Mouse (Mus musculus) right cerebral cortex, adult 2 months (tissue): ENCODE results near the gene Slc44a4.
"Not testable (repeated sequence)": the region's sequence is repeated elsewhere in the genome, so short reads cannot be mapped to it uniquely, and the experiment has no call there.

Source experiments
- DNase-seq, 2 experiments: peaks; one replicate each; pipeline ENCODE4 v3.0.0; 2021 to 2022; ENCODE audit warnings: low spot score in 2 of 2

Slc44a4 gene

DNA sequence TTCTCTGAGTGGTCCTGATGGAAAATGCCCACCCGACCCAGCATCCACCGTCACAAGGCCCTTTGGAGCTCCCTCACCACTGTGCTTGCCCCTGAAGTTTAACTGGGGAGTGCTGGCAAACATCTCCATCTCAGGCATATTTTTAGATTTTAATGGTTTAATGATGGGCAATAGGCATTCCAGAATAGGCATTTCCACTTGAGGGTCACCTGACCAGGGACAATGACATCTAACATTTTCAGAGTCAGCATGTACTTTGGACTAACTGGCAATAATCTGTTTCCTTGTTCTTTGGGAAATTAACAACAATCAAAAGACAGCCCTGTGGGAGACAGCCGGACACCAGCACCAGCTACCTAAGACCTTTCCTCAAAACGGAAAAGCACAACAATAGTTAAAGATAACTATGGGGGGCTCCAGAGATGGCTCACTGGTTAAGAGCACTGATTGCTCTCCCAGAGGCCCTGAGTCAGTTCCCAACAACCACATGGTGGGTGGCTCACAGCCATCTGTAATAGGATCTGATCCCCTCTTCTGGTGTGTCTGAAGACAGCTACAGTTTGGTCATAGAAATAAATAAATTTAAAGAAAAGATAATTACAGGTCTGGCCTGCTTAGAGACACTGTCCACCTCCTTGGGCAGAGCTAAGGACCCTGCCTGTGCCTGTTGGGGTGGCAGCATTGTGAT is 29.0 kb downstream of the Slc44a4 start:
- DNase-seq, result no peak

DNA sequence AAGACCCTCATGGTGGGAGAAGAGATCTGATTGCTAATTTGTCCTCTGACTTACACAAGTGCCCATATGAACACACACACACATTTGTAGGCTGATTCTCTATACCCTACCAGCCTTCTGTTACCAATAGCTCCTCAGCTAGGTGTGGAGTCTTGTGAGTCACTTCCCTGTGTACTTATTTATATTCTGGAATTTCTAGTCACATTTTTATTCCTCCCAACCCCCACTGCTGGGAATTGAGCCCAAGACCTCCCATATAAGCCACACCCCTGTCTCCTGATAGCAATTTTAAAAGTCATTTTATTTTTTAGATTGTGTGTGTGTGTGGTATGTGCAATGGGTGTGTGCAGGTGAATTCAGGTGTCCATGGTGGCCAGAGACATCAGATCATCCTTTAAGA is 30.1 kb downstream of the Slc44a4 start:
- DNase-seq, result no peak

DNA sequence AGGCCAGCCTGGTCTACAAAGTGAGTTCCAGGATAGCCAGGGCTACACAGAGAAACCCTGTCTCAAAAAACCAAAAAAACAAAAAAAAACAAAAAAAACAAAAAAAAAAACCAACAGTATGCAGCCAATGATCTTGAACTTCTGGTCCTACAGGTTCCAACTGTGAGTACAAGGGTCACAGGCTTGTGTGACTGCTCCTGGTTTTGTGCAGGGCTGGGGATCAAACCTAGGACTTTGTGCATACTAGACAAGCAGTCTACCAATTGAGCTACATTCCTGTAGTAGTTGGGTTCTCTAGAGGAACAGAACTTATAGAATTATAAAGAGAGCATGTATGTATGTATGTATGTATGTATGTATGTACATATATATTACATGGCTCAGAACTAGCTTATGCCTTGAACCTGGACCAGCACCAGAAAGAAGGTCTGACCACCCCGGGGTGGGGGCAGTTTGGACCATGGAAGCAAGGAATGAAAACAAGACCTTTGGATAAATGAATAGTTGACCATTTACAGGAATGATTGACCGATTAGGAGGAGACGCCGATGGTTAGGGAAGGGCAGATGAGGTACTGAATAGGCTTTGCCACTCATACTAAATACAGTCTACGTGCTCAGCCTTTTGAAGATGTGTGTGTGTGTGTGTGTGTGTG is 32.3 kb downstream of the Slc44a4 start:
- no peak for DNase-seq

DNA sequence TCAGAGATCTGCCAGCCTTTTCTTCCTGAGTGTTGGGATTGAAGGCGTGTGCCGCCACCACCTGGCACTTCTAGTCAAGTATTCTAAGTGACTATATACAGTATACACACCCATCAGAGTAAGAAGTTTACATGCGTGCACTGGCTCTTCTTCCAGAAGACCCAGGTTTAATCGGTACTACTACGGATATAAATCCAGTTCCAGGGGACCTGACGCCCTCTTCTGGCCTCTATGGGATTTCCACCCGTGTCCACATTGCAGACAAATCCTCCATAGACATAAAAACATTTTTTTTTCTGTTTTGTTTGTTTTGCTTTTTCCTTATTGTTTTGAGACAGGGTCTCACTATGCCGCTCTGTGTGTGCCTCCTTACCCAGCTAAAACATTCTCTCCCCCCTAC is 33.3 kb downstream of the Slc44a4 start:
- no peak for DNase-seq

DNA sequence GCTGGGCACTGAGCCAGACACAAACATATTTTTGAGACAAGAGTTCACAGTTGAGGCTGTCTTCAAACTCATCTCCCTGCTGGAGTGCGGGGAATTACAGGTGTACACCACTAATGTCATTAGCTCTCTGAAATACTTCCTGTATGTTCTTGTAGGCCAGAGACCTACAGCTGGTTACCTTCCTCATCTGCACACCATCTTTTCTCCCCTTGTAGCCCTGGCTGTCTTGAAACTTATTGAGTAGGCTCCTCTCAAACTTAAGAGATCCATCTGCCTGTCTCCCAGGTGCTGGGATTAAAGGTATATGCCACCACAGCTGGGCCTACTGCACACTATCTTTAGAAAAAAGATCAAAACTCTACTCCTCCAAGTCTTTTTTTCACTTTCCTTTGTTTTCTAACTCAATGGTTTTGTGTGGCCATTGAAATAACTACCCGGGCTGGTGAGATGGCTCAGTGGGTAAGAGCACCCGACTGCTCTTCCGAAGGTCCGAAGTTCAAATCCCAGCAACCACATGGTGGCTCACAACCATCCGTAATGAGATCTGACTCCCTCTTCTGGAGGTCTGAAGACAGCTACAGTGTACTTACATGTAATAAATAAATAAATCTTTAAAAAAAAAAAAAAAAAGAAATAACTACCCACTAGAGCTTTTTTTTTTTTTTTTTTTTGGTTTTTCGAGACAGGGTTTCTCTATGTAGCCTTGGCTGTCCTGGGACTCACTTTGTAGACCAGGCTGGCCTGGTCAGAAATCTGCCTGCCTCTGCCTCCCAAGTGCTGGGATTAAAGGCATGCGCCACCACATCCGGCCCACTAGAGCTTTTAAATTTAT is 34.7 kb downstream of the Slc44a4 start:
- not testable (repeated sequence) for DNase-seq

DNA sequence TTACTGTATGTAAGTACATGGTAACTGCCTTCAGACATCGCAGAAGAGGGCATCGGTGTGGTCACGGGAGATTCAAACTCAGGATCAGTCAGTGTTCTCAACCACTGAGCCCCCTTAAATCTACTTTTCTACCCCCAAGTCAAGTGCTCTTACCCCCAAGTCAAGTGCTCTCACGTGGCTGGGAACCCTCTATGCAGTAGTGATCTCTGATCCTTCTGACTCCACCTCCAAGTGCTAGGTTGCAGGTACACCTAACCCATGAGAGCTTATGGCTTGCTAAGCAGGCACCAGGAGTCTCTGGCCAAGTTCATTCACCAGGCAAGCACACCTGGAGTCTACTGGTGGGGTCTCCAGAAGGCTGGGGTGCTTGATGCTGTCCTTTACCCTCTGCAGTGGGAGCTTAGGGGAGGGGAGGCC is 35.3 kb downstream of the Slc44a4 start:
- no peak for DNase-seq

DNA sequence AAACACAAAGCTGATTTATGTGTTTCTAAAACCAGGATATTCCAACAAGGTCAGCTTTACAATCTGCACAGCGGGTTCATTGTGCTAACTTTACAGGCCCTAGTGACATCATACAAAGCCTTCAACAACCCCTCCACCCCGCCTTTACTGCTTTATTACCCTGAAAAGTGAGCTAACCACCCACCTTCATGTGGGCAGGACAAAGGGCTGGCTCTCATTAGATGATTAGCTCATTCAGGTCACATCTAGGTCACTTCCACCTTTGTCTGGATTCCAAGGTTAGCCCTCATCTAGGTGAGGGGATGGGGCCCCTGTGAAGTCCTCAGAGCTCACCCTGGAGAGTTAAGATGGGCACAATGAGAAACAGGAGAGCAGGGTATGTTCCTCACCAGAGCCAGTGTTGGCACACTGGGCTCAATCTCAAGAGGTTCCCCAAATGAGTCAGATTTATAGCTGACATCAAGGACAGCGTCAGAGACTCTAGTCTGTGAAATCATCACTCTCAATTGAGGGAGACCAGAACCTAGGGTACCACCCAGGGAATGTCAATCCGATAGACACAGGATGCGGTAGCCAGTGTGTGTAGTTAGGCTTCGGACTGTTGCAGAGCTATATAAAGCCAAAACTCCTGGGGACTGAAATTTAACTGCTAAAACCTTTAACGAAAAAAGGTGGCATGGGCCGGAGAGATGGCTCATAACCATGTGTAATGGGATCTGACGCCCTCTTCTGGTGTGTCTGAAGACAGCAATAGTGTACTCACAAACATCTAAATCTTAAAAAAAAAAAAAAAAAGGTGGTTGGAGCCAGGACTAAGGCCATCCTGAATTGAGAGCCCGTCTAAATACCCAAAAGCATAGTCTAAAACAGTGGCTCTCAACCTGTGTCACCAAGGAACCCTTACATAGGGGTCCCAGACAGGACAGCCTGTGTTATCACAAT is 36.5 kb downstream of the Slc44a4 start:
- no peak for DNase-seq

DNA sequence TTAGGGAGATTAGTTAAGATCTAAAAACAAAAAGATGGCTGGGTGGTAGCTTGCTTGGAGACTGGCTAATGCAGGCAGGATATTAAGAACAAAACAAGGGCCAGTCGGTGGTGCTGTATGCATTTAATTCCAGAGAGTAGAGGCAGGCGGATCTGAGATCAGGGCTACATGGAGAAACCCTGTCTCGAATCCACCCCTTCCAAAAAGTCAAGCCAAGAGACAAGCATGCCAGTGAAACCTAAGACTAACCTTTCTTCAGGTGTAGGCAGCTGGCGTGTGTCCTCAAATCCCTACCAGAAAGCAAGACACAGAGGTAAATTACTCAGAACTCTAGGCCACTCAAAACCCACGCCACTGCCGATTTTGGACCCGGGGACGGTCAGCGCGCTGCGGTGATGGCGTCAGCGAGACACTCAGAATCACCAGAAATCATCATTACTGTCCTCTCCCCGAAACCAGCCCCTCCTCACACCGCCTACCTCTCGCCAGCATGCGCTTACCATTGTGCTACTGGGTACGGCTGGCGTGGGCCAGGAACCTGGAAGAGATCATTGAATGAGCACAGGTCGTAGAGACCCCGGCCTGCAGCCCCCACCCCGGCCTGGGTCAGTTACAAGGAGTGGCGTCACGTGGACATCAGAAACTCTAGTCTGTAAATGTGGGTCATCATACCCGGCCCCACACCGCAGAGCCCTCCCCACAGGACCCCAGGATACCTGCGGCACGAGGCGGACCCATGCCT is 37.5 kb downstream of the Slc44a4 start:
- peak; percentile 56 for DNase-seq

DNA sequence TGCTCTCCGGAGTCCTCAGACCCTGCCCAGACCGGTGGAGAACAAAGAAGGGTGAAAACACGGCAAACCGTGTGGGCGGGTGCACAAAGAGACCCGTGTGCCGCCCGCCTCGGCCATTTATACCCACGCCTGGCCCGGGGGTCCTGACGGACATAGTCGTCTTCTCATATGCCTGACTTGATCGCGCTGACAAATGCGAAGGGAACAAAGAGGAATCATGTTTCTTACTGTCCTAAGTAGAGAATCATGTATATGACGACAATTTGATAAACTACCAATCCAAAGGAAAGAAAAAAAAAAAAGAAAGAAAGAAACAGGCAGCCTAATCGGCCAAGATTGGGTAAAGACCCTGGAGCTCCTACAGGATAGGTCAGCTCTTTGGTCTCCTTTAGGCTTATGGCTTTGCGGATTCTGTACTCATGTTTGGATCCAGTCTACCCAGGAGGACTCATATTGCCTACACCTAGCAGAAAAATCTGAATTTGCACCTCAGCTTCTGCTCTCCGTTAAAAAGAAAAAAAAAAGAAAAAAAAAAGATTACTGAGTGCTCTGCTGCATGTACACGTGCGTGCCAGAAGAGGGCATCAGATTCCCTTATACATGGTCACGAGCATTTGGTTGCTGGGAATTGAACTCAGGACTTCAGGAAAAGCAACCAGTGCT is 38.2 kb downstream of the Slc44a4 start:
- DNase-seq, result peak; percentile 73 to 74

DNA sequence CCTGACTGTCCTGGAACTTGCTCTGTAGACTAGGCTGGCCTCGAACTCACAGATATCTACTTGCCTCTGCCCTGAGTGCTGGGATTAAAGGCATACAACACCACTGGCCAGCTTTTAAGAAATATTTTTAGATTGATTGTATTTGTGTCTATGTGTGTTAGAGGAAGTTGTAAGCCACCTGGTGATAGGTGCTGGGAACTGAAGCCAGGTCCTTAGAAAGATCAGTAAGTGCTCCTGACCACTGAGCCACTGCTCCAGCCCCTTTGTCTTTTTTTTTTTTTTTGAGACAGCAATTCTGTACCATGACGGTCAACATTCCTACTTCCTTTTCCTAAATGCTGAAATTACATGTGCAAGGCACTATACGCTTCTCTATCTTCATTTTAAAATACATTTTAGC is 39.0 kb downstream of the Slc44a4 start:
- no peak for DNase-seq

DNA sequence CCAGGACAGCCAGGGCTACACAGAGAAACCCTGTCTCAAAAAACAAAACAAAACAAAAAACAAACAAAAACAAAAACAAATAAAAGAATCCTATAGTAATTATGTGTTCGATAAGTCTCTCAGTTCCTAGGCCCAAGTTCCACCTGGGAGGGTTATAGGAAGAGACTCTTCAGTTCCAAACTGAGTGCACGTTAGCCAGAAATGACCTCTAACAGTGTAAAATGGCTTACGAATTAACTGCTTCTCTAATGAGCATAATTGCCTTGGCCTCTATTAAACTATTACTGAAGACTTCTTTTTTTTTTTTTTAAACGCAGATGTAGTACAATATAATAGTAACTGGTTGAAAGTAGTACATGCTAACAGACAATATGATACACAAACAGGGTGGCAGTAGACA is 39.6 kb downstream of the Slc44a4 start:
- no peak for DNase-seq

DNA sequence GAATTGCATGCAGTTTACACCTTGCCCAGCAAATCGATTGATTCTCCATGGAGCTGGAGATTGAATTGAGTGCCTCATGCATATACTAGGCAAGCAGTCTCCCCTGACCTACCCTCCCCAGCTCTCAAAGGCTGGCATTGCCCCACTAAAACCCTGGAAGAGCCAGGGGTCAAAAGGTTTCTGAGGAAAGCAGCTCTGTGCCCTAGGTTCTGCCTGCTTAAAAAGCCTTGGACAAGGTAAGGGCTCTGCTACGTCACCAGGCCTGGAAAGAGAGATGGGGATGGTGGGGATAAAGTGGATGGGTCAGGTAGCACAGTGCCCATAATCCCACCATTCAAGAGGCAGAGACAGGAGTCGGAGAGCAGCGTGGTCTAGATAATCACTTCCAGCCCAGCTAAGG is 40.6 kb downstream of the Slc44a4 start:
- no peak for DNase-seq

DNA sequence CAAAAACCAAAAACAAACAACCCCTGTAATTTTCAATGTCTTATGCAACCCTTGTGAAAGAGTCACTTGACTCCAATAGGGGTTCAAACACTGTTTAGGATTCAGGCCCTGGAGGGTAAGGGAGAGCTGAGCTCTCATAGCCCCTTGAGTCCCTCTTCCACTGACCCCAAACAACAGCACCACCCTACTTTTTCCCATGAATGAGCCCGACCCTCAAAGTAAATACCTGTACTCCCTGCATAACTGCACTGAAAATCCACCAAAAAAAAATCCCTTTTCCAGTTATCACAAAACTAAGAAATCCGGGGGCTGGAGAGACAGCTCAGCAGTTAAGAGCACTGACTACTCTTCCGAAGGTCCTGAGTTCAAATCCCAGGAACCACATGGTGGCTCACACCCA is 41.6 kb downstream of the Slc44a4 start:
- DNase-seq, result no peak

DNA sequence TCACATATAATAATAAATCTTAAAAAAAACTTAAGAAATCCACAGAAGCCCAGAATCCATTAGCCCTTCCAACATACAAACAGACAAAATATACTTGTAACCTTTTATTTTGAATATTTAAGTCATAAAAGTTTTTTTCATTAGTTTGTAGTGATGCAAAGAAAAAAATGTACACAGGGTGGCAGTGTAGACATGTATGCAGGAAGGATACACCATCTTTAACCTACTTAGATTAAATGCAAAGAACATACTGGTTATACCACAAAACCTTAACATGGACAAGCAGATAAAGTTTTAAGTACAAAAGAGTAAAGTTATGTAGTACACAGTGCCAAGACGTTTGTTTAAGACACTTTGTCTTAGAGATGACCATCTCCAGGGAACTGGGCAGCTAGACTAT is 42.1 kb downstream of the Slc44a4 start:
- DNase-seq, result no peak

DNA sequence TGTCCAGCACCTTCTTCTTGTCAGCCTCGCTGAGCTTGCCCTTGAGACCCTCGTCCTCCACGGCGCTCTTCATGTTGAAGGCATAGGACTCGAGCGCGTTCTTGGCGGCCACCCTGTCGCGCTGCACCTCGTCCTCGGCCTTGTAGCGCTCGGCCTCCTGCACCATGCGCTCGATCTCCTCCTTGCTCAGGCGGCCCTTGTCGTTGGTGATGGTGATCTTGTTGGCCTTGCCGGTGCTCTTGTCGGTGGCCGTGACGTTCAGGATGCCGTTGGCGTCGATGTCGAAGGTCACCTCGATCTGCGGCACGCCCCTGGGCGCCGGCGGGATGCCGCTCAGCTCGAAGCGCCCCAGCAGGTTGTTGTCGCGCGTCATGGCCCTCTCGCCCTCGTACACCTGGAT is 43.0 kb downstream of the Slc44a4 start:
- DNase-seq, result not testable (repeated sequence)

DNA sequence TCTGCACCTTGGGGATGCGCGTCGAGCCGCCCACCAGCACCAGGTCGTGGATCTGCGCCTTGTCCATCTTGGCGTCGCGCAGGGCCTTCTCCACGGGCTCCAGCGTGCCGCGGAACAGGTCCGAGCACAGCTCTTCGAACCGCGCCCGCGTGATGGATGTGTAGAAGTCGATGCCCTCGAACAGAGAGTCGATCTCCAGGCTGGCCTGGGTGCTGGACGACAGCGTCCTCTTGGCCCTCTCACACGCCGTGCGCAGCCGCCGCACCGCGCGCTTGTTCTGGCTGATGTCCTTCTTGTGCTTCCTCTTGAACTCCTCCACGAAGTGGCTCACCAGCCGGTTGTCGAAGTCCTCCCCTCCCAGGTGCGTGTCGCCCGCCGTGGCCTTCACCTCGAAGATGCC is 43.7 kb downstream of the Slc44a4 start:
- DNase-seq, result not testable (repeated sequence)

DNA sequence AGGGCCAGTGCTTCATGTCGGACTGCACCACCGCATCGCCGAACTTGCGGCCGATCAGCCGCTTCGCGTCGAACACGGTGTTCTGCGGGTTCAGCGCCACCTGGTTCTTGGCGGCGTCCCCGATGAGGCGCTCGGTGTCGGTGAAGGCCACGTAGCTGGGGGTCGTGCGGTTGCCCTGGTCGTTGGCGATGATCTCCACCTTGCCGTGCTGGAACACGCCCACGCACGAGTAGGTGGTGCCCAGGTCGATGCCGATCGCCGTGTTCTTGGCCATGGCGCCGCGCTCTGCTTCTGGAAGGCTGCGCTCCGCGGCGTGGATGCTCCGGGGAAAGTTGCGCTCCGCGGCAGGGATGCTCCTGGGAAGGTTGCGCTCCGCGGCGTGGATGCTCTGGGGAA is 44.5 kb downstream of the Slc44a4 start:
- not testable (repeated sequence) for DNase-seq

DNA sequence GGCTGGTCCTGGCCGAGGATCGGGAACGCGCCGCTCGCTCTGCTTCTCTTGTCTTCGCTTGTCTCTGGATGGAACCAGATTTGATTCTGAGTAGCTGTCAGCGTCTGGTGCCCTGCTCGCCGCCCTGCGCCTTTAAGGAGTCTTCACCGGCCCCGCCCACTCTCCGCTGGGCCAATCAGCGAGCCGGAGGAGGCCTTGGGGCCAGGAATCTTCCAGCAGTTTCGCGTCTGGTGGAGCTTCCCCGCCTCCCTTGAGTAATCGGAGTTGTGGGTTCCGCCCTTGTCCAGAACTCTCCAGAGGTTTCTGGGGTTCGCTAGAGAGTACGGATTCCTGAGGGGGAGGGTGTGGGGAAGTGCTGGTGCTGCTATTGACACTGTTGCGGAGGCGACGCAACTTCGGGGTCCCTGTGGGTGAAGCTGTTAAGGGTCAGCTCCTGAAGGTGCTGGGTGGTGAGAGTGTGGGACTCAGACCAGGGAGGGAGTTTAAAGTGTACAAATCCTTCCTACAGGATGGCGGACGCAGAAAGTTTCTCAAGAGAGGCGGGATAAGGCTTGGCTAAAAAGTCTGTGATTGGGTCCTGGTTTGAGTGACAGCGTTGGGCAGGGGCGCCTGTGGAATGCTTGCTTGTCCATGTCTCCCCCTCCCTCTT is 45.0 kb downstream of the Slc44a4 start, which contains the start of gene Hspa1b:
Hspa1b (minus strand) TSS at position 109 of the 649 bp plus-strand sequence.
- DNase-seq, result peak; percentile 81 to 85

DNA sequence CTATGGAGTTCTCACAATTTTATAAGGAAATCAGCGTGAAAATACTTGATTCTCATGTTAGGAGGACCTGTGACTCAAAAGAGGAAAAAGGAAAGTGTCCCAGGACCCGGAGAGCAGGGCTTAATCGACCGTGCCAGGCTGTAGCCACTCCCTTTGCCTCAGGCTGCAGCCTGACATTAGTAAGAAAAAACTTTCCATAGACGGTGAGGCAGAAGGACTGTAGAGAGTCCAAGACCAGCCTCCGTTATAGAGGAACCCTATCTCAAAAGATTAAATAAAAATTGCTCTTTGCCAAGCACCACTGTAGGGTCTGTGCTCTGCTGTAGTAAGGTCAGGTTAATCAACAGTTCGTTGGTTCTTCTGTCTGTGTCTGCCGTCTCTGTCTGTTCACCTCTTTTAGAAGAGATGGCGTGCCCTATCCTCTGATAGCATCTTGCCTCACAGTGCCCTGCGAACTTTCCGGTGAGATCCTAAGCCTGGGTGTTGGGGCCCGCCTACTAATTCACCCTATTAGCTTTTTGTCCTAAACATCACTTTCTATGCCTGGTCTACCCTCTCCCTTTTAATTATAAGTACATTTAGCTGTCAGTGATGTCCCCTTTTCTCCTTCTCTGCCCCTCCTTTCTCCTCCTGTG is 45.7 kb downstream of the Slc44a4 start:
- no peak for DNase-seq
